Mouse (Mus musculus): ENCODE results near the gene Thbd. TPM values are rescaled to one million over a fixed set of nuclear protein-coding genes. Genes with fewer than 3 reads are reported as not detected.

Thbd gene
- polyA plus RNA-seq, 1 experiment from 2014 or later: 4.8 TPM

GRCm38 (mm10) chr2:148442172-148442571 is 34.2 kb upstream of the Thbd start:
- no peak for ATAC-seq (ENCODE audit: low FRiP score)
- H3K27me3 ChIP-seq: no peaks in the 10 kb centered on the region

DNA sequence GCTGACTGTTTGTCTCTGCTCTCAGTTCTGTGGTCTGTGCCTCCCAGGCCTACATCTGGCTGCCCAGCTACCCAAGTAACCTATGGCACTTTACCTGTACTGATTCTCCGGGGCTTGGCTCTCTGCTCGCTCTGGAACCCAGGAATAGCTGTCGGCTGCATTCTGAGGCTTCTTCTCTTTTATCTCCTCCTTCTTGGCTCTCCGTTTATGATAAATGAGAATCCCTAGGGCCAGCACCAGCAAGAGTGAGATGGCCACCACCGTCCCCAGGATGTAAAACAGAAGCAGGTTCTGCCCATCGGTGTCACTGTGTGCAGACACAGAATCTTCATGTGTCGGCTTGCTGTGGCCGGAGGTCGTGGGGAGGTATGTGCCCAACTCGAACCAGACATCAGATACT is 33.4 kb upstream of the Thbd start:
- Histone ChIP-seq H3K36me3 (replicated peaks) (no peaks in the 10 kb centered on the region), H3K27me3 (no peaks in the 10 kb centered on the region), H3K4me1 (no peaks in the 10 kb centered on the region), H3K4me3 (replicated peaks) (no peak overlapping the region), H3K9ac (no peak overlapping the region), H3K9me3 (no peaks in the 10 kb centered on the region), H3K4me2 (no peak overlapping the region), H3K27ac (no peak overlapping the region)
- no peak for ATAC-seq (ENCODE audit: low FRiP score)
- WGBS: 86% methylated on average over 10 of the region's 10 CpGs

More at GRCm38 (mm10) chr2:148442172-148442571, 34.2 kb upstream of the Thbd start:
- Histone ChIP-seq H3K36me3 (replicated peaks) (no peaks in the 10 kb centered on the region), H3K4me3 (replicated peaks) (no peak overlapping the region), H3K9me3 (no peaks in the 10 kb centered on the region), H3K4me2 (no peak overlapping the region), H3K27ac (no peak overlapping the region), H3K9ac (no peak overlapping the region), H3K4me1 (no peaks in the 10 kb centered on the region)
- WGBS: 82% methylated on average over 4 of the region's 4 CpGs

GRCm38 (mm10) chr2:148439691-148440276 is 31.8 kb upstream of the Thbd start:
- H3K36me3 ChIP-seq (replicated peaks): no peaks in the 10 kb centered on the region
- no peaks in the 10 kb centered on the region for H3K27me3 ChIP-seq
- no peak overlapping the region for H3K9ac ChIP-seq
- H3K27ac ChIP-seq: no peak overlapping the region
- no peak for ATAC-seq (ENCODE audit: low FRiP score)
- H3K4me3 ChIP-seq (replicated peaks): no peak overlapping the region
- 73% methylated on average over 3 of the region's 3 CpGs for WGBS
- no peaks in the 10 kb centered on the region for H3K9me3 ChIP-seq
- no peak overlapping the region for H3K4me2 ChIP-seq
- no peaks in the 10 kb centered on the region for H3K4me1 ChIP-seq

GRCm38 (mm10) chr2:148436285-148436684 is 28.3 kb upstream of the Thbd start:
- H3K4me3 ChIP-seq (replicated peaks): no peak overlapping the region
- no peaks in the 10 kb centered on the region for H3K4me1 ChIP-seq
- ATAC-seq (ENCODE audit: low FRiP score): no peak
- H3K9me3 ChIP-seq: no peaks in the 10 kb centered on the region
- 22% methylated on average over 3 of the region's 3 CpGs for WGBS
- no peak overlapping the region for H3K9ac ChIP-seq
- H3K4me2 ChIP-seq: no peak overlapping the region
- H3K27me3 ChIP-seq: no peaks in the 10 kb centered on the region
- H3K27ac ChIP-seq: no peak overlapping the region
- no peaks in the 10 kb centered on the region for H3K36me3 ChIP-seq (replicated peaks)

GRCm38 (mm10) chr2:148432346-148432745 is 24.4 kb upstream of the Thbd start:
- H3K36me3 ChIP-seq (replicated peaks): no peaks in the 10 kb centered on the region
- ATAC-seq (ENCODE audit: low FRiP score): no peak
- no peak overlapping the region for H3K4me2 ChIP-seq
- H3K4me1 ChIP-seq: no peaks in the 10 kb centered on the region
- H3K27ac ChIP-seq: no peak overlapping the region
- H3K9ac ChIP-seq: no peak overlapping the region
- no peaks in the 10 kb centered on the region for H3K27me3 ChIP-seq
- no peak overlapping the region for H3K4me3 ChIP-seq (replicated peaks)
- no peaks in the 10 kb centered on the region for H3K9me3 ChIP-seq
- WGBS: 85% methylated on average over 2 of the region's 2 CpGs

GRCm38 (mm10) chr2:148430941-148431340 is 23.0 kb upstream of the Thbd start:
- Histone ChIP-seq H3K9me3 (no peaks in the 10 kb centered on the region), H3K4me3 (replicated peaks) (no peak overlapping the region), H3K27me3 (no peaks in the 10 kb centered on the region), H3K9ac (no peak overlapping the region), H3K4me2 (no peak overlapping the region), H3K27ac (no peak overlapping the region), H3K4me1 (no peaks in the 10 kb centered on the region), H3K36me3 (replicated peaks) (no peaks in the 10 kb centered on the region)
- ATAC-seq (ENCODE audit: low FRiP score): no peak
- WGBS: 80% methylated on average over 4 of the region's 4 CpGs

GRCm38 (mm10) chr2:148429001-148429505 is 21.1 kb upstream of the Thbd start:
- no peak overlapping the region for H3K27ac ChIP-seq
- H3K36me3 ChIP-seq (replicated peaks): no peaks in the 10 kb centered on the region
- no peak for ATAC-seq (ENCODE audit: low FRiP score)
- H3K4me3 ChIP-seq (replicated peaks): no peak overlapping the region
- no peak overlapping the region for H3K9ac ChIP-seq
- H3K27me3 ChIP-seq: no peaks in the 10 kb centered on the region
- H3K4me2 ChIP-seq: no peak overlapping the region
- no peaks in the 10 kb centered on the region for H3K9me3 ChIP-seq
- no peaks in the 10 kb centered on the region for H3K4me1 ChIP-seq

- 83% methylated on average over 3 of the region's 3 CpGs for WGBS
- ATAC-seq (ENCODE audit: low FRiP score): no peak
- H3K27ac ChIP-seq: no peak overlapping the region
These were observed 20.5 kb upstream of the Thbd start for GRCm38 (mm10) chr2:148428523-148428922.

GRCm38 (mm10) chr2:148427553-148427952 is 19.6 kb upstream of the Thbd start:
- Histone ChIP-seq H3K4me1 (no peaks in the 10 kb centered on the region), H3K27me3 (no peaks in the 10 kb centered on the region), H3K9ac (no peak overlapping the region), H3K4me3 (replicated peaks) (no peak overlapping the region), H3K27ac (no peak overlapping the region), H3K9me3 (no peaks in the 10 kb centered on the region), H3K4me2 (no peak overlapping the region), H3K36me3 (replicated peaks) (no peaks in the 10 kb centered on the region)
- WGBS: 81% methylated on average over 3 of the region's 3 CpGs
- ATAC-seq (ENCODE audit: low FRiP score): no peak

More at GRCm38 (mm10) chr2:148428523-148428922, 20.5 kb upstream of the Thbd start:
- Histone ChIP-seq H3K9me3 (no peaks in the 10 kb centered on the region), H3K4me2 (no peak overlapping the region), H3K36me3 (replicated peaks) (no peaks in the 10 kb centered on the region), H3K4me3 (replicated peaks) (no peak overlapping the region), H3K9ac (no peak overlapping the region), H3K27me3 (no peaks in the 10 kb centered on the region), H3K4me1 (no peaks in the 10 kb centered on the region)

GRCm38 (mm10) chr2:148425709-148426382 is 17.9 kb upstream of the Thbd start:
- H3K27me3 ChIP-seq: no peaks in the 10 kb centered on the region
- H3K9me3 ChIP-seq: no peaks in the 10 kb centered on the region
- H3K4me2 ChIP-seq: no peak overlapping the region
- 75% methylated on average over 5 of the region's 5 CpGs for WGBS
- ATAC-seq (ENCODE audit: low FRiP score): no peak
- no peaks in the 10 kb centered on the region for H3K36me3 ChIP-seq (replicated peaks)
- H3K4me1 ChIP-seq: no peaks in the 10 kb centered on the region
- no peak overlapping the region for H3K9ac ChIP-seq
- H3K27ac ChIP-seq: no peak overlapping the region
- no peak overlapping the region for H3K4me3 ChIP-seq (replicated peaks)

- H3K9ac ChIP-seq: no peak overlapping the region
- no peaks in the 10 kb centered on the region for H3K27me3 ChIP-seq
- H3K4me2 ChIP-seq: no peak overlapping the region
- no peak overlapping the region for H3K4me3 ChIP-seq (replicated peaks)
- no peaks in the 10 kb centered on the region for H3K36me3 ChIP-seq (replicated peaks)
- H3K27ac ChIP-seq: no peak overlapping the region
- ATAC-seq (ENCODE audit: low FRiP score): no peak
- WGBS: 62% methylated on average over 1 of the region's 1 CpGs
- H3K4me1 ChIP-seq: no peaks in the 10 kb centered on the region
- no peaks in the 10 kb centered on the region for H3K9me3 ChIP-seq
These were observed 13.7 kb upstream of the Thbd start for GRCm38 (mm10) chr2:148421706-148422105.

DNA sequence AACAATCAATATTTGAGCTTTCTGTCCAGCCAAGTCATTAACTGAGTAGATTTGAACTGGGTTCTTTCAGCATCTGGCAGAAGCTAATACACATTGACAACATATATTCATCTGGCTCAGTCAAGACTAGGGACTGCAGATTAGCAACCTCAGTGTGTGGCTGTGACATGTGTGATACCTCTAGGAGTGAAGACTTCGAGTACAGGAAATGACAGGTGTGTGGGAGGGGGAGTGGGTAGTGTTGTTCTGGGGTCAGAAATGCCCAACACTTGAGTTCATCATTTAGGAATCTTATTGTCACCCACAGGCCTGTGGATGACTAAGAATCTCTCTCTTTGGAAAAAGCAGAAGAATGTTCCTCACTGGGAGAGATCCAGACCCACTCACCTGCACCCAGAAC is 13.1 kb upstream of the Thbd start:
- H3K4me2 ChIP-seq: no peak overlapping the region
- no peaks in the 10 kb centered on the region for H3K9me3 ChIP-seq
- no peak for ATAC-seq (ENCODE audit: low FRiP score)
- H3K36me3 ChIP-seq (replicated peaks): no peaks in the 10 kb centered on the region
- no peak overlapping the region for H3K4me3 ChIP-seq (replicated peaks)
- no peak overlapping the region for H3K9ac ChIP-seq
- 61% methylated on average over 1 of the region's 1 CpGs for WGBS
- H3K27me3 ChIP-seq: no peaks in the 10 kb centered on the region
- no peak overlapping the region for H3K27ac ChIP-seq
- H3K4me1 ChIP-seq: no peaks in the 10 kb centered on the region

GRCm38 (mm10) chr2:148419776-148420175 is 11.8 kb upstream of the Thbd start:
- H3K9ac ChIP-seq: no peak overlapping the region
- H3K27ac ChIP-seq: no peak overlapping the region
- 91% methylated on average over 2 of the region's 2 CpGs for WGBS
- no peaks in the 10 kb centered on the region for H3K9me3 ChIP-seq
- no peaks in the 10 kb centered on the region for H3K36me3 ChIP-seq (replicated peaks)
- no peaks in the 10 kb centered on the region for H3K27me3 ChIP-seq
- H3K4me2 ChIP-seq: no peak overlapping the region
- H3K4me3 ChIP-seq (replicated peaks): no peak overlapping the region
- no peaks in the 10 kb centered on the region for H3K4me1 ChIP-seq
- no peak for ATAC-seq (ENCODE audit: low FRiP score)
